Mouse (Mus musculus) left cerebral cortex, adult 2 months (tissue): ENCODE results near the gene Lpar5. TPM values are rescaled to one million over a fixed set of nuclear protein-coding genes. Genes with fewer than 3 reads are reported as not detected.

Experiments used
- DNase-seq, 2 experiments: peaks; one replicate each; pipeline ENCODE4 v3.0.0; 2021 to 2022; ENCODE audit warnings: low spot score in 2 of 2, mixed read lengths in 1 of 2; ENCODE audit errors: extremely low spot score in 1 of 2
- H3K27ac ChIP-seq: fragments of 200-600 bp; 2 replicates; pipeline ENCODE4 v1.8.1; 2022
- H3K4me3 ChIP-seq: fragments of 200-600 bp; 2 replicates; pipeline ENCODE4 v1.8.1; 2022
- CTCF ChIP-seq: fragments of 200-600 bp; IDR thresholded peaks from 2 replicates; pipeline ENCODE4 v1.8.1; 2022; ENCODE audit warnings: antibody characterized with exemption, mild to moderate bottlenecking, moderate library complexity
- intact Hi-C: fragments of 180-260 bp; cut with DNase I; formaldehyde crosslinking; loops from one replicate; pipeline ENCODE4 v1.15.1; 2025
- microRNA-seq, 2 experiments: library from miRNA; unstranded; fragments of <30 nt; microRNA quantifications; one replicate each; pipeline ENCODE4 v1.2.0; 2021
- total RNA-seq, 2 experiments: library from RNA; stranded (reverse); gene quantifications; 2 replicates each; pipeline ENCODE4 v1.2.3; 2021

The Lpar5 gene
- total RNA-seq, 2 experiments from 2014 or later = 0.50 to 0.68 TPM

GRCm38 (mm10) chr6:125131302-125132156, 63.8 kb downstream of the Lpar5 start, which contains the start of gene Nop2:
Gene Nop2, plus strand, starts transcription at chr6:125131909.
- peak within 1 kb of the TSS; percentile 67 for H3K4me3 ChIP-seq
- TF ChIP-seq CTCF = no peak
- DNase-seq = peak; percentile 80 to 81
- H3K27ac ChIP-seq = peak within 1 kb of the TSS; percentile 86
- intact Hi-C loops = loop anchor here (2.0 kb wide), 1 partner anchor 19 kb away; no protein-coding TSS in a partner anchor

Small RNAs within 50 kb of the gene (microRNA-seq; reads per million reads assigned to microRNA genes)
- 1.5 to 5.0 reads per million in 2 experiments for gene Mir7045

Other genes with a start within 250 kb of the Lpar5 start
- 100 to 1,000 TPM; 184 to 190 TPM for gene Usp5, start 238.4 kb upstream of the Lpar5 start, total RNA-seq
- under 1 TPM; 0.63 to 0.66 TPM for gene Cdca3, start 238.4 kb upstream of the Lpar5 start, total RNA-seq
- not detected for gene Gnb3, start 227.6 kb upstream of the Lpar5 start, total RNA-seq
- 10 to 100 TPM; 29.1 to 33.1 TPM for gene P3h3, start 210.2 kb upstream of the Lpar5 start, total RNA-seq
- gene Gpr162, start 203.9 kb upstream of the Lpar5 start, total RNA-seq = 100 to 1,000 TPM; 231 to 248 TPM
- 1 to 10 TPM; 2.0 to 4.6 TPM for gene Cd4, start 179.7 kb upstream of the Lpar5 start, total RNA-seq
- gene Lag3, start 156.2 kb upstream of the Lpar5 start, total RNA-seq = 1 to 10 TPM; 2.1 to 3.1 TPM
- 100 to 1,000 TPM; 845 to 926 TPM for gene Ptms, start 147.8 kb upstream of the Lpar5 start, total RNA-seq
- 100 to 1,000 TPM; 617 to 624 TPM for gene Mlf2, start 136.5 kb upstream of the Lpar5 start, total RNA-seq
- 100 to 1,000 TPM; 148 to 156 TPM for gene Cops7a, start 102.4 kb upstream of the Lpar5 start, total RNA-seq
- gene Pianp, start 71.2 kb upstream of the Lpar5 start, total RNA-seq = 100 to 1,000 TPM; 176 to 191 TPM
- gene Zfp384, start 58.8 kb upstream of the Lpar5 start, total RNA-seq = 10 to 100 TPM; 48.2 to 50.6 TPM
- gene Ing4, start 28.2 kb upstream of the Lpar5 start, total RNA-seq = 10 to 100 TPM; 49.5 to 56.6 TPM
- gene Acrbp, start 18.2 kb upstream of the Lpar5 start, total RNA-seq = 10 to 100 TPM; 12.2 to 18.4 TPM
- 100 to 1,000 TPM; 166 to 171 TPM for gene Chd4, start 28.1 kb downstream of the Lpar5 start, total RNA-seq
- gene Nop2, start 64.0 kb downstream of the Lpar5 start, total RNA-seq = 10 to 100 TPM; 28.1 to 32.1 TPM
- gene Iffo1, start 77.3 kb downstream of the Lpar5 start, total RNA-seq = 10 to 100 TPM; 64.6 to 67.1 TPM
- 1,000 to 10,000 TPM; 2,312 to 2,314 TPM for gene Gapdh, start 98.5 kb downstream of the Lpar5 start, total RNA-seq
- 10 to 100 TPM; 22.6 to 23.4 TPM for gene Ncapd2, start 123.8 kb downstream of the Lpar5 start, total RNA-seq
- 10 to 100 TPM; 69.1 to 74.5 TPM for gene Mrpl51, start 123.9 kb downstream of the Lpar5 start, total RNA-seq
- 100 to 1,000 TPM; 125 to 128 TPM for gene Vamp1, start 147.6 kb downstream of the Lpar5 start, total RNA-seq
- 1 to 10 TPM; 5.0 to 6.0 TPM for gene Tapbpl, start 163.9 kb downstream of the Lpar5 start, total RNA-seq
- gene Cd27, start 169.1 kb downstream of the Lpar5 start, total RNA-seq = not detected
- gene Tuba3a, start 218.1 kb downstream of the Lpar5 start, total RNA-seq = not detected
- 1 to 10 TPM; 7.9 to 9.1 TPM for gene Ltbr, start 246.0 kb downstream of the Lpar5 start, total RNA-seq